Mouse (Mus musculus): ENCODE measurements around the gene Gstt2. TPM values are rescaled to one million over a fixed set of nuclear protein-coding genes. Genes with fewer than 3 reads are reported as not detected.

The Gstt2 gene
- polyA plus RNA-seq, 1 experiment from 2014 or later: 33.9 TPM

GRCm38 (mm10) chr10:75834250-75834649, 3.0 kb downstream of the Gstt2 start:
- Histone ChIP-seq H3K36me3 (no peaks in the 10 kb centered on the region), H3K4me1 (peaks cover 61% of the 10 kb centered on the region), H3K9ac (peak overlapping the region; percentile 69), H3K4me3 (peak overlapping the region; percentile 65), H3K4me2 (peak overlapping the region; percentile 86), H3K9me3 (replicated peaks) (no peaks in the 10 kb centered on the region), H3K27ac (peak overlapping the region; percentile 72), H3K27me3 (replicated peaks) (peaks cover 24% of the 10 kb centered on the region)
- ATAC-seq: peak; percentile 13
- under 1% methylated on average over 21 of the region's 21 CpGs for WGBS (ENCODE audit: insufficient replicate concordance)

GRCm38 (mm10) chr10:75833456-75834080, 3.7 kb downstream of the Gstt2 start:
- Histone ChIP-seq H3K9me3 (replicated peaks) (no peaks in the 10 kb centered on the region), H3K27me3 (replicated peaks) (peaks cover 24% of the 10 kb centered on the region), H3K4me2 (peak overlapping the region; percentile 86), H3K4me3 (peak overlapping the region; percentile 65), H3K27ac (peak overlapping the region; percentile 72), H3K4me1 (peaks cover 60% of the 10 kb centered on the region), H3K9ac (peak overlapping the region; percentile 69), H3K36me3 (no peaks in the 10 kb centered on the region)
- WGBS (ENCODE audit: insufficient replicate concordance): 14% methylated on average over 21 of the region's 21 CpGs
- ATAC-seq: no peak

GRCm38 (mm10) chr10:75832272-75832895, 4.8 kb downstream of the Gstt2 start:
- Histone ChIP-seq H3K36me3 (no peaks in the 10 kb centered on the region), H3K9ac (no peak overlapping the region), H3K9me3 (replicated peaks) (no peaks in the 10 kb centered on the region), H3K4me2 (peak overlapping the region; percentile 86), H3K27ac (no peak overlapping the region; the same call in 1 of the 2 replicates), H3K27me3 (replicated peaks) (peaks cover 24% of the 10 kb centered on the region), H3K4me1 (peaks cover 48% of the 10 kb centered on the region), H3K4me3 (no peak overlapping the region)
- no peak for ATAC-seq
- WGBS (ENCODE audit: insufficient replicate concordance): 54% methylated on average over 13 of the region's 13 CpGs

- WGBS (ENCODE audit: insufficient replicate concordance): 72% methylated on average over 2 of the region's 2 CpGs
- Histone ChIP-seq H3K4me3 (no peak overlapping the region), H3K4me2 (no peak overlapping the region), H3K9me3 (replicated peaks) (no peaks in the 10 kb centered on the region), H3K27ac (no peak overlapping the region), H3K36me3 (no peaks in the 10 kb centered on the region), H3K4me1 (peaks cover 30% of the 10 kb centered on the region), H3K9ac (no peak overlapping the region), H3K27me3 (replicated peaks) (peaks cover 30% of the 10 kb centered on the region)
- ATAC-seq: no peak
Measured at GRCm38 (mm10) chr10:75830275-75830670, 7.0 kb downstream of the Gstt2 start.

GRCm38 (mm10) chr10:75829529-75830274, 7.5 kb downstream of the Gstt2 start:
- Histone ChIP-seq H3K4me3 (no peak overlapping the region), H3K27me3 (replicated peaks) (peaks cover 30% of the 10 kb centered on the region), H3K4me1 (peaks cover 24% of the 10 kb centered on the region), H3K9ac (no peak overlapping the region), H3K4me2 (no peak overlapping the region), H3K36me3 (no peaks in the 10 kb centered on the region), H3K27ac (no peak overlapping the region), H3K9me3 (replicated peaks) (no peaks in the 10 kb centered on the region)
- ATAC-seq: no peak
- WGBS (ENCODE audit: insufficient replicate concordance): 52% methylated on average over 2 of the region's 2 CpGs

- H3K36me3 ChIP-seq: no peaks in the 10 kb centered on the region
- H3K27ac ChIP-seq: no peak overlapping the region
- no peak overlapping the region for H3K9ac ChIP-seq
- no peaks in the 10 kb centered on the region for H3K9me3 ChIP-seq (replicated peaks)
- no peak for ATAC-seq
- no peak overlapping the region for H3K4me3 ChIP-seq
- H3K4me2 ChIP-seq: no peak overlapping the region
- peaks cover 13% of the 10 kb centered on the region for H3K4me1 ChIP-seq
- H3K27me3 ChIP-seq (replicated peaks): peaks cover 18% of the 10 kb centered on the region
Measured at GRCm38 (mm10) chr10:75828500-75828931, 8.7 kb downstream of the Gstt2 start.

GRCm38 (mm10) chr10:75827668-75828360, 9.4 kb downstream of the Gstt2 start:
- Histone ChIP-seq H3K9me3 (replicated peaks) (no peaks in the 10 kb centered on the region), H3K4me1 (peaks cover 6% of the 10 kb centered on the region; the same call in 1 of the 2 replicates), H3K4me3 (no peak overlapping the region), H3K36me3 (no peaks in the 10 kb centered on the region), H3K9ac (no peak overlapping the region), H3K27me3 (replicated peaks) (peaks cover 11% of the 10 kb centered on the region), H3K4me2 (no peak overlapping the region), H3K27ac (no peak overlapping the region)
- no peak for ATAC-seq
- 77% methylated on average over 4 of the region's 4 CpGs for WGBS (ENCODE audit: insufficient replicate concordance)

GRCm38 (mm10) chr10:75824530-75824929, 12.7 kb downstream of the Gstt2 start:
- Histone ChIP-seq H3K36me3 (no peaks in the 10 kb centered on the region), H3K4me1 (no peaks in the 10 kb centered on the region), H3K27ac (no peak overlapping the region), H3K9ac (no peak overlapping the region), H3K9me3 (replicated peaks) (no peaks in the 10 kb centered on the region), H3K27me3 (replicated peaks) (peaks cover 15% of the 10 kb centered on the region), H3K4me3 (no peak overlapping the region), H3K4me2 (no peak overlapping the region)
- ATAC-seq: no peak
- WGBS (ENCODE audit: insufficient replicate concordance): 55% methylated on average over 4 of the region's 4 CpGs

GRCm38 (mm10) chr10:75823782-75824181, 13.4 kb downstream of the Gstt2 start:
- ATAC-seq: no peak
- H3K4me1 ChIP-seq: no peaks in the 10 kb centered on the region
- H3K4me2 ChIP-seq: no peak overlapping the region
- peaks cover 18% of the 10 kb centered on the region for H3K27me3 ChIP-seq (replicated peaks)
- no peak overlapping the region for H3K9ac ChIP-seq
- WGBS (ENCODE audit: insufficient replicate concordance): 55% methylated on average over 1 of the region's 1 CpGs
- H3K9me3 ChIP-seq (replicated peaks): no peaks in the 10 kb centered on the region
- H3K4me3 ChIP-seq: no peak overlapping the region
- no peak overlapping the region for H3K27ac ChIP-seq
- H3K36me3 ChIP-seq: no peaks in the 10 kb centered on the region

GRCm38 (mm10) chr10:75822443-75822842, 14.8 kb downstream of the Gstt2 start, which contains the start of gene Gstt4:
Gene Gstt4, minus strand, starts transcription at chr10:75822543.
- no peaks in the 10 kb centered on the region for H3K9me3 ChIP-seq (replicated peaks)
- H3K36me3 ChIP-seq: no peaks in the 10 kb centered on the region
- no peak within 1 kb of the TSS for H3K27ac ChIP-seq
- H3K4me3 ChIP-seq: no peak within 1 kb of the TSS
- 86% methylated on average over 2 of the region's 2 CpGs for WGBS (ENCODE audit: insufficient replicate concordance)
- no peak for ATAC-seq
- H3K4me1 ChIP-seq: no peaks in the 10 kb centered on the region
- no peak within 1 kb of the TSS for H3K4me2 ChIP-seq
- H3K9ac ChIP-seq: no peak within 1 kb of the TSS
- peaks cover 25% of the 10 kb centered on the region for H3K27me3 ChIP-seq (replicated peaks)

GRCm38 (mm10) chr10:75819882-75820281, 17.3 kb downstream of the Gstt2 start:
- Histone ChIP-seq H3K4me3 (no peak overlapping the region), H3K9me3 (replicated peaks) (no peaks in the 10 kb centered on the region), H3K9ac (no peak overlapping the region), H3K36me3 (no peaks in the 10 kb centered on the region), H3K27me3 (replicated peaks) (peaks cover 19% of the 10 kb centered on the region; the same call in 1 of the 2 replicates), H3K27ac (no peak overlapping the region), H3K4me1 (no peaks in the 10 kb centered on the region), H3K4me2 (no peak overlapping the region)
- 72% methylated on average over 5 of the region's 5 CpGs for WGBS (ENCODE audit: insufficient replicate concordance)
- ATAC-seq: no peak

GRCm38 (mm10) chr10:75818641-75819040, 18.6 kb downstream of the Gstt2 start:
- Histone ChIP-seq H3K27me3 (replicated peaks) (peaks cover 19% of the 10 kb centered on the region; the same call in 1 of the 2 replicates), H3K27ac (no peak overlapping the region), H3K4me3 (no peak overlapping the region), H3K9ac (no peak overlapping the region), H3K4me2 (no peak overlapping the region), H3K36me3 (no peaks in the 10 kb centered on the region), H3K9me3 (replicated peaks) (no peaks in the 10 kb centered on the region), H3K4me1 (no peaks in the 10 kb centered on the region)
- 46% methylated on average over 10 of the region's 10 CpGs for WGBS (ENCODE audit: insufficient replicate concordance)
- no peak for ATAC-seq
